Mouse (Mus musculus): ENCODE results near the gene Olig2.
"Not testable (repeated sequence)": the region's sequence is repeated elsewhere in the genome, so short reads cannot be mapped to it uniquely, and the experiment has no call there.

Olig2 gene

DNA sequence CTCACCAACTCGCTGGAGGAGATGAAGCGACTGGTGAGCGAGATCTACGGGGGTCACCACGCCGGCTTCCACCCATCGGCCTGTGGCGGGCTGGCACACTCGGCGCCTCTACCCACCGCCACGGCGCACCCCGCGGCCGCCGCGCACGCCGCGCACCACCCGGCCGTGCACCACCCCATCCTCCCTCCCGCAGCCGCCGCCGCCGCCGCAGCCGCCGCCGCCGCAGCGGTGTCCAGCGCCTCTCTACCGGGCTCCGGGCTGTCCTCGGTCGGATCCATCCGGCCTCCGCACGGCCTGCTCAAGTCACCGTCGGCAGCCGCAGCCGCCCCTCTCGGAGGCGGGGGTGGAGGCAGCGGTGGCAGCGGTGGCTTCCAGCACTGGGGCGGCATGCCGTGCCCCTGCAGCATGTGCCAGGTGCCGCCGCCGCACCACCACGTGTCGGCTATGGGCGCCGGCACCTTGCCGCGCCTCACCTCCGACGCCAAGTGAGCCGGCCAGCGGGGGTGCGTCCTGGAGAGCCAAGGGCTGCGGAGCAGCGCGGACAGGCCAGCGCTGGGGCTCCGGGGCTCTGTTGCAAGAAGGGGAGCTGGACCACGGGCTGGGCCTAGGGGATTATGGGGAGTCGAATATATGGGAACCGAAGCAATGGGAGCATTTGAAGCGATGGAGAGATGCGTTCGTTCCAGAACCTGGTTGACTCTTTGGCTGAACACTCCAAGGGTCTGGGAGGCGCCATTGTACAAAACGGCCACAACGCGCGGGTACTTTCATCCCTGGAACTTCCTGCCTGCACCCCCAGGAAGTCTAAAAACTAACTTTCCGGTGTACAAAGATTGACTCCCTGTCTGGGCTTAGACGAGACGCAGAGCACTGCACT lies 1.9 kb downstream of the Olig2 start:
- DNase-seq (ENCODE audit: low spot score in 2 of 2): no peak

DNA sequence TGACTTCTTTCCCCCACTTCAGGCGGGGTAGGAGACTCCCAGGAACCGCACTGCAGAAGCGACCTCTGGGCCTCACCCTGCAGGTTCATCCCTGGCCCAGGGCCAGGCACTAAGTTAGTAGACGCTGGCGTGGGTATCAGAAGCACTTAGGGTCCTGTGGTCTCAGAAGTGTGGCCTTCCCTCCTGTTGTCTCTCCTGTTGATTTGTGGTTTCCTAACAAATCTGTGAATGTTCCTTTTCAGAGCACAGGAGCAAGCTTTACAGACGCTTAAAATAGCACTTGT lies 2.4 kb downstream of the Olig2 start:
- DNase-seq (ENCODE audit: low spot score in 2 of 2): no peak

DNA sequence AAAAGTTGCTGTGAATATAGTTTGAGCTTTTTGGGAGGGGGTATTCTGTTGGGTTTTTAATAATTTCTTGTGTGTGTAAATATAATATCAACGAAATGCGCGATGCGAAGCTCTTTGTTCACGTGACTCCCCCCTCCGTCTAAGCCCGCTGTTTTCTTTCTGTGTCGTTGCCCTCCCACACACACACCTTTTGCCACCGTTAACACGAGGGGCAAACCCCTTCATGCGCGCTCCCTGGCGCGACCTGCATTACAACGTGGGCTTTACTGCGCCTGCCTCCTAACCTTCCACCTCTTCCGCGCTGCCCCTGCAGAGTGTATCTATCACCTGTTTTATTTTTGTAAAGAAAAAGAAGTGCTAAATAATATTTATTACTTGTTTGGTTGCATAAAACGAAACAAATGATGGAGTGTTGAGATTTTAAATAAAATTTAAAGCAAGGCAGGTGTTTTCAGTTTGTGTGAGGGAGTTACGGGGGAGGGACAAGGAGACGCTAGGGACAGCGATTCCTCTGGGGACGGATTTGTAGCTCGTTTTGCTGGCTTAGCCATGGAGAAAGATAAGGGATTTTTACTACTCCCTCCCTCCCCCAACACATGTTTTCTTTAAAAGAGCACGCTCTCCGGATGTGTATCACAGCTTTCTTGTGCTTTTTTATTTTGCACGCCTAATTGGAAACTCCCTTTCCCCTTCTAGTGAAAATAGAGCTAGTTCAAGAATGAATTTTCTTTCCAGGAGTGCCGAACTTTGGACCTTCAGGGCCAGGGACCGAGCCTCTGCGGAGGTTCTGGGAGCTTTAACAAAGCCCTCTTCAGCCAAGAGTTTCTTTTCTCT lies 3.2 kb downstream of the Olig2 start:
- no peak for DNase-seq (ENCODE audit: low spot score in 2 of 2)

DNA sequence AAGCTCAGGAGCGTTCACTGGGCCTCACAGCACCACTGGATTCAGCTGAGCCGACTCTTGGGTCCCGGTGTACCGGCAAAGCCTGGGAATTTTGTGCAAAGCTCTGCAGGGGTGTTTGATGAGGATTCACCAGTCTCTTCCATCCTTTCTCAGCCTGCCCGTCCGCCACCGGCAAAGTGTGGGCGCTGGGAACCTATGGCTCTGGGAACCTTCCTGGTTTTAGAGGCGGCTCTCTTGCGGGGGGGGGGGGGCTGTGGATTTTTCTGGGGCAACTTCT lies 3.8 kb downstream of the Olig2 start:
- no peak for DNase-seq (ENCODE audit: low spot score in 2 of 2)

DNA sequence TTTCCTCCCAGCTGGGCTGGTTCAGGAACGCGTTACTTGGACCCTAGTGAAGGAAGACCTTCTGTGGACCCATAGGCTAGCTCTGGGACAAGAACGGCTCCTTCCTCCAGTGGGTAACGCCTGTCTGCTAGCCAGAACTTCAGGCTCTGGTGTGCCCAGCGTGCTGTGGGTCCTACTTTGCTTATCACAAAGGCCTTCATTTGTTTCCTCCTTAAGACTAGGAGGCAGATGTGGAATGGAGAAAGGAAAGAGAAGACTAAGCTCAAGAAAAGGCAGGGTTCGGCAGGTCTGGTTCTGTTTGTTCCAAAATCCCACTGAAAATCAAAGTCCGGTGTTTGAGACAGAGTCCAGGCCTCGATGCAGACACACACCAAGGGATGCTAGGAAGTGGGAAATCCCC lies 4.4 kb downstream of the Olig2 start:
- no peak for DNase-seq (ENCODE audit: low spot score in 2 of 2)

DNA sequence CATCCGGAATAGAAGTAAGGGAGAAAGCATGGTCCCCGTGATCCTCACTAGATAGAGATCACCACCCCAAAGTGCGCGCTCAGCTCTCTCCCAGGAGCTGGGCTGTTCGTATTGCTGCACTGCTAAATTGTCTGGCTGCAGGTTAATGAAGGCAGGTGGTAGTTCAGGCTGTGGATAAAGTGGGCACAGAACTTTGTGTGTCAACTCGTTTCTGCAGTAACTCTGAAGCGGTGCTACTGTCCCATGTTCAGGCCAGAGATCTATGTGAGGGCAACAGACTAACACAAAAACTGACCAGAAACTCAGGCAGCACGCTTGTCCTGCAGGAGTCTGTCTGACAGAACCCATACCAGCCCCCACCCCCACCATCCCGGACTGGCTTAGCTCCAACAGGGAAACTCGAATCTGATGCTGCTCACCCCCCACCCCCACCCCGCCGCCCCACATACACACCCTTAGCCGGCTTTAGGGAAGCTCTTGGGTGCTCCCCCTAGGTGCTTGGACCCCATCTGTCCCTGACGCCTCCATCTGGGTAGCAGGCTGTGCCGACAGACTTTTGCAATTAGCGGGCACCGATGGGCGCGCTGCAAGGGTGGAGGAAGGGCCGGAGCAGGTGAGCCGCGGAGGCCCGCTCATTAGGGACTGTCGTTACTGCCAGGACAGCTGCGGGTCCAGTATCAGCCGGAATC lies 6.7 kb downstream of the Olig2 start:
- no peak for DNase-seq (ENCODE audit: low spot score in 2 of 2)

DNA sequence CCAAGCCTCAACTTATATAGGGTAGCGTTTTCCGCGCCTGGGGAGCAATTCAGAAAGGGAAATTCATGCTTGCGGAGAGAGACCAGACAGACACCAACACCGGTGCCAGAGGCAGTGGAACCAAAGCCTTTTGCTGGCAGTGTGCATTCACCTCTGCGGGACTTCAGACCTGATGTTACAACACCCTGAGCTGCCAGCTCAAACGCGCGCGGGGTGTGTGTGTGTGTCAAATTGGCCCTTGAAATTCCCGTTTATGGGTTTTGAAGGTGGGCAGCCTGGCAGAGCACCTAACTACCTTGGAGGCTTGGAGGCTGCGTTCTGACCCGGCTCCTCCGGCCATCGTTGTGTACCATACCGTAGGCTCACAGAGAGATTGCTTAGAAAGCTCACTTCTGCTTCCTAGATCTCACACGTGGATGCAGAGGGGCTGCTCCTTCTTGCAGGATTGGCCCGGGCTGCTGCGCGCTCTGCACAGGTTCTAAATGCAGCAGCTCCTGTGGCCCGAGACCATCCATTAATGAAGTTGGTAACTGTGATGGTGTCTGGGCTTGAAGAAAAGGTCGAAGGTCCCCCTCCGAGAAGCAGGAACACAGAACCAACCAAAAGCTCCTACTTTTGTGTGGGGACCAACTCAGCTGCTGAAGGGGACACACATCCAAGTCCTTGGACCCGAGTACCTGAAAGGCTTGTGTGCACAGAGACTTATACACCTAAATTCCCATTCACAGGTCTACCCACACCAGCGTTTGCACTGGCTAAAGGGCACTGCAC lies 7.4 kb downstream of the Olig2 start:
- no peak for DNase-seq (ENCODE audit: low spot score in 2 of 2)

DNA sequence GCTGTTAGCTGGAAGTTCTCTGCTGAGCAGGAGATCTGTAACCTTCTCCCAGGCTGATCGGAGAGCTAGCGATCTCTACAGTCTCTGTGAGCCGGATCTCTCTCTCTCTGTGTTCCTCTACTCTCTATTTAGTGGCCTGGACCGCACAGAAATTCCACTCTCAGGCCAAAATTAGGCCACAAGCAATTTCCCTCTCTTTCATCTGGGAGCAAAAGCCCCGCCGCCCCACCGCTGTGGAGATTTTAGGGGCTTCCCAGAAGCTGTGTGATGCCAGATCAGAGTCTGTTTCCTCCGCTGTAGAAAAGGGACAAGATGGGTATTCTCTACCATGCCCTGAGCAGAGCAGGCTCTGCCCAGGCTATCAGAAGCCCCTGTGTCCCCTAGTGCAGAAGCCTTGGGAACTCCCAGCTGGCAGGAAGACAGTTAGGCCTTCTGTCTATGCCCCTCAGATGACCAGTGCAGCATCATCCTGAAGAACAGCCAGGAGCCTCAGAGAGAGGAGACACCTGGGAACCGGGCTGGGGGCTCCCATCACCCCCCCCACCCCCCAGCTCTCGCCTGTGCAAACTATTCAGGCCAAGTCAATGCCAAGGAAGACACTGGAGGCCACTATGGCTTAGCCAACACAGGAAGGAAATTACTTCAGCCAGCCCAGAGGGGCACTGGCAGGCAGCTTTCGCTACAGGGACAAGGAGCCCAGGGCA lies 8.1 kb downstream of the Olig2 start:
- DNase-seq (ENCODE audit: low spot score in 2 of 2): no peak

DNA sequence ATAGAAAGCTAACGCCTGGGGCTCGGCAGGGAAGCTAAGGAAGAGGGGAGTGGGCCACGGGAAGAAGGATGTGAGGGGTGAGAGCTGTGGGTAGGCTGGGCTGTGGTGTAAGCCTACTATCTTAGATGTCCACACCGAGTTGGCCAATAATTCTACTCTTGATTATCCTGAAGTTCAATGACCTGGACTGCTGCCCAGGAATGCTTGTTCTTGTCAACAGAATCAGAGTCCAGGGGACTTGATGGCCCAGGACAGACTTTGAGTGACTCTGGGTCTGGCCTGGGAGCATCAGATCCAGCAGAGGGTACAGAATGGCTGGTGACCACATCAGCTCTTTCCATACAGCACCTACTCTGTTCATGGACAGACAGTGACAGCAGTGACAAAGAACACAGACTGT lies 13.8 kb downstream of the Olig2 start:
- DNase-seq (ENCODE audit: low spot score in 2 of 2): no peak

DNA sequence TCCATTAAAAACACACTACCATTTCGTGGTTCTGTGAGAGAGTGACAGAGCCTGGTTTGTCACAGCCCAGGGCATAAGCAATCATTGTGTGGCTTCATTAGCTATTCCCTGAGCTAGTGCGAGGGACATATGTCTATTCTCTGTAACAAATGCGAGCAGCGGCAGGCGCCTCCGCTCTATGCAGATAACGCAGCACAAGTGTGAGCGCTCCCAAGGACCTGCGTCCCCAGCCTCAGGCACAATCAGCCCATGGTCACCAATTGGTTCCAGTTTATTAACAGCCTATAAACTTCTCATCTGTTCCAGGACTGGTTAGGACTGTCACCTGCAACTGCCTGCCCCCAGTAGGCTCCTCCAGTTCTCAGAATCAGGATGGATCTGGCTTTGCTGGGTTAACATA lies 21.0 kb downstream of the Olig2 start:
- DNase-seq (ENCODE audit: low spot score in 2 of 2): no peak

DNA sequence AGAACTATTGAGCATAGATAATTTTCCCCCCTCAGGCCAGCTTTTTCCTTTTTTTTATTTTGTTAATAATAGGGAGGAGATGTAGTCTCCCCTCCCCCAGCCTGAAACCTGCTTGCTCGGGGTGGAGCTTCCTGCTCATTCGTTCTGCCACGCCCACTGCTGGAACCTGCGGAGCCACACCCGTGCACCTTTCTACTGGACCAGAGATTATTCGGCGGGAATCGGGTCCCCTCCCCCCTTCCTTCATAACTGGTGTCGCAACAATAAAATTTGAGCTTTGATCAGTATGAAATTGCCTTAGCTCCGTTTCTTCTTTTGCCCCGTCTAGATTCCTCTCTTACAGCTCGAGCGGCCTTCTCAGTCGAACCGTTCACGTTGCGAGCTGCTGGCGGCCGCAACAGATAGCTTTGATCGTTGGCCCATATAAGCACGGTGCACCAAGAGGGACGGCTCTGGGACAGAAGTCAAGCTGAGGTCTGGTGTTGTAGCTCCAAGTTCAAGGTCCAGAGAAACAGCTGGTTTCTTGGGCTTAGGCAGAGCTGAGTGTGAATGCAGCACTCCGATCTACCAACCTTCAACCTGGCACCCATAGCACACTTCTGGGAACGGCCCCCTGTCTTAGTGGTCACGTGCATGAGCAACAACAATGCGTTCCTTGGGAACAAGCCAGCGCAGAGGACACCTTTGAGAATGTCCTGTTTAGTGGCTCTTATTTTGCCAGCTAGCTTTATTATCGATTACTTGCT lies 30.3 kb downstream of the Olig2 start:
- DNase-seq (ENCODE audit: low spot score in 2 of 2): not testable (repeated sequence)

DNA sequence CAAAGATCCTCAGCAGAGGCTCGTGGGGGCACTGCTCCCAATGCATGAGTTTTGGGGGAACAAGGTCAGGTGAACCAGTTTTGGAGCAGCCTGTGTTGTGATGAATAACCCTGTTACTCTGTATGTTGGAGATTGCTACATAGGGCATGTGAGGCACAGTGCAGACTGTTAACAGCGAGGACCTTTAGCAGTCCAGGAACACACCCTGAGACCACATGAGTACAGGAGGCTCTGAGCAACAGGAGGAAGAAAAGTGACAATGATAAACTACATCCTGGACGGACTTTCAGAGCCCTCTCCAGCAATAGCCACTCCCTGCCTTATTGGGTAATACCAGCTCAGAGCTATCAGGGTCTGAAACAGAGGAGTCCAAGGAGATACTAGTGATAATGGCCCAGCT lies 33.7 kb downstream of the Olig2 start:
- no peak for DNase-seq (ENCODE audit: low spot score in 2 of 2)

DNA sequence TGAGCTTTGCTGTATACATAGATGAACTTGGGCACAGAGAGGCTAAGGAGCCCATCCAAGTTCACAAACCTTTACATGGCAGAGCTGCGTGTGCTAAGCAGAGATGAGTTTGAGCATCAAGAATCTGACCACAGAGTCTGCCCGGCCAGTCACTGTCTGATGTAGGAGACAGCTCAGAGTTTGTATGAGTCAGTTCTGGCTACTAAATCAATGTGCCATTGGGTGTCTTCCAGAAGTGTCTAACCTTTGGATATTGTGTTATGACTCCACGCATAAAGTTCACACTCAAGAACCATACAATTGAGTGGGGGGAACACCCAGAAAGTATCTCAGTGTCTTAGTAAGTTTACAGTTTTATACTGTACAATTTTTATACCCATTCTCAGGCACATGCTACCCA lies 35.6 kb downstream of the Olig2 start:
- DNase-seq (ENCODE audit: low spot score in 2 of 2): no peak

DNA sequence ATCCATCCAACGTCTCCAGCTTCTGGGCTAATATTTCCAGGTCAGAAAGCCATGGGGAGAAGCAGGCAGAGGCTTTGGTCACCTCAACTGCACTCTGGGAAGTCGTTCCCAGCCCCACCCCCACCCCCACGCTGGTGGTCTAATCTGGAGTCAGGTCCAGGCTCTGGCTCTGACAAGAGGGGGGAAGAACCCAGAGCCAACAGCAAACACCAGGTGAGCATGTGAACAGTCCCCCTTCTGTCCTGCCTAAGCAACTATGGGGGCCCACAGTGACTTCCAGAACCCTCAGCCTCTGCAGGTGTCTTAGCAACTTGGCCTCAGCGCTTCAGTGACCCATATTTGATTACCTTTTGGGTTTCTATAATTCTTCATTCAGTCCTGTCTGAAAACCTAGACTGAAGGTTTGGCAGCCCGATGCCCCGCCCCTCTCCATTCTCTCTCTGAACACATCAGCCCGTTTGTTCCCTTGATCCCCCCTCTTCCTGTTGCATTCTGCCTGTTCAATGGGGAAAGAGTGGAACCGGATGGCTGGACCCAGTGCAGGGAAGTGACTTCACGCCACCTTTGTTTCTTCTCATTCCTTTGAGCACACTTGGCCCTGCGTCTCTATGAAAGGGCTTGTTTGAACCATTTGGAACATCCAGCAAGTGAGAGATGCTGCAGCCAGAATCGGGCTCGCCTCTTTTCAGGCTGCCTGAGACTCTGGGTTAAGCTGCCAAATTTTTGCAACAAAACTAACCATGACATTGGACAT lies 37.4 kb downstream of the Olig2 start:
- no peak for DNase-seq (ENCODE audit: low spot score in 2 of 2)

DNA sequence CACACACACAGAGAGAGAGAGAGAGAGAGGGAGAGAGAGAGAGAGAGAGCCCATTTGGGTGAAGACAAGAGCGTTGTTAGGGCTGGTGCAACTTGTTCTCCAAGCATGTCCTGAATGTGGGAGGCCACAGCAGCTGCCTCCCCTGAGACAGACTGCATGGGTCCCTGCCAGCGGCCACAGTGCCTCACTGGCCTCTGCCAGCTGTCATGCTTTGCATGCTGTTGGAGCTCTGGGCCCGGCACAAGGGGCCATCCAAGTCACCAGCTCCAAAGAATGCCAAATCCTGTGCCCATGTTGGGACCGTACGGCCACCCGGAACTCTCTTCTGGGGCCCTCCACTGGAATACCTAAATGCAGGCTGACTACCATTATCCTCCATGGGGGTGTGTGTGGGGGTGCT lies 40.7 kb downstream of the Olig2 start:
- DNase-seq (ENCODE audit: low spot score in 2 of 2): no peak

DNA sequence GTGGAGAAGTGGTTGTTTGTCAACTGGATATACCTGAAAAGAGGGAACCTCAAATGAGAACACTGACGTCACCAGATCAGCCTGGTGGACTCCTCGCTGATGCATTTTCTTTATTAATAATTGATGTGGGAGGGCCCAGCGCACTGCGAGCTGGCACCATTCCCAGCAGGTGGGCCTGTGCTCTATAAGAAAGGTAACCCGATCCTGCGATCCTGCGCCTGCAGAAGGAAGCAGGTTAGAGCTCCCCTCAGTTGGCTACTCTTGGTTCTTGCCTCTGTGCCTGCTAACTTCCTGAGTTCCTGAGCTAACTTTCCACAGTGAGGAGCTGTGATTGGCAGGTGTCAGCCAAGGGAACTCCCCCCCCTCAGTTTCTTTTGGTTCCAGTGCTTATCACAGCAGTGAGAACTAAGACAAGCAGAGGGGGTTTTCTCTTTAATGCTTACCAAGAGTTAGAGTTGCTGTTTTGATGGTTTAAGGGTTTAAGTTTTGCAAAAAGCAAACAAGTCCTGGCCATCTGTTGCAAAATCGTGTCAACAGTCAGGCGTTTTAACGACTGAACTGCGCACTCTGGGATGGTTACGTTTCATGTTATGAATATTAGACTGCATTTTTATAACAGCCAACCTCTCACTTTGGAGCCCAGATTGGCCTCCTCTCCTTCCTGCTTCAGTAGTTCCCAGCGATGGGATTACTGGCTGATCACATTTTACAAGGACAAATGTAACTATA lies 43.6 kb downstream of the Olig2 start:
- DNase-seq (ENCODE audit: low spot score in 2 of 2): no peak

DNA sequence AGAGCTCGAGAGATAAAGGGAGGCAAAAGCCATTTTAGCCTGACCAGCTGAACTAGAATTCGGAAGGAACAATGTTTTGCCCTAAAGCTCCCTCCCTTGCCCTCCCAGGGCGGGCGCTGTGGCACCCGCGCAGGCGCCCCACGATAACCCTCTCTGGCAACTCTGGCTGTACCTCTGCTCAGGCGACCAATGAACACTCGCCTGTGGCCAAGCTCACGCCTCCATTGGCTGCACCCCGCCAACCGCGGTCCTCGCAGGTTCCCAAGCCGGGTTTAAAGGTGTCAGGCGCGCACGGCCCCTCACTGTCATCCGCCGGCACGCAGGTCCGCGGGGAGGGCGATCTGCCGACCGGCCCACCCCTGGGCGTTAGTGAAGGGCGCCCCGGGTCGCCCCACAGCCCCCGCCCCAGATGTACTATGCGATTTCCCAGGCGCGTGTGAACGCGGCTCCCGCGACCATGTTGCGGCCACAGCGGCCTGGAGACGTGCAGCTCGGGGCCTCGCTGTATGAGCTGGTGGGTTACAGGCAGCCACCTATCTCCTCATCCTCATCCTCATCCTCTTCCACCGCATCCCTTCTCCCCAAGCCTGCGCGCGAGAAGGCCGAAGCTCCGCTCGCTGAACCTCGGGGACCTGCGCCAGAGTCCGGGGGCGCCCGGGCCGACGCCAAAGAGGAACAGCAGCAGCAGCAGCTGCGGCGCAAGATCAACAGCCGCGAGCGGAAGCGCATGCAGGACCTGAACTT lies 44.4 kb downstream of the Olig2 start, which contains the start of gene Olig1:
Gene Olig1, plus strand, starts transcription at position 305 of the 744 bp plus-strand sequence.
- no peak for DNase-seq (ENCODE audit: low spot score in 2 of 2)

DNA sequence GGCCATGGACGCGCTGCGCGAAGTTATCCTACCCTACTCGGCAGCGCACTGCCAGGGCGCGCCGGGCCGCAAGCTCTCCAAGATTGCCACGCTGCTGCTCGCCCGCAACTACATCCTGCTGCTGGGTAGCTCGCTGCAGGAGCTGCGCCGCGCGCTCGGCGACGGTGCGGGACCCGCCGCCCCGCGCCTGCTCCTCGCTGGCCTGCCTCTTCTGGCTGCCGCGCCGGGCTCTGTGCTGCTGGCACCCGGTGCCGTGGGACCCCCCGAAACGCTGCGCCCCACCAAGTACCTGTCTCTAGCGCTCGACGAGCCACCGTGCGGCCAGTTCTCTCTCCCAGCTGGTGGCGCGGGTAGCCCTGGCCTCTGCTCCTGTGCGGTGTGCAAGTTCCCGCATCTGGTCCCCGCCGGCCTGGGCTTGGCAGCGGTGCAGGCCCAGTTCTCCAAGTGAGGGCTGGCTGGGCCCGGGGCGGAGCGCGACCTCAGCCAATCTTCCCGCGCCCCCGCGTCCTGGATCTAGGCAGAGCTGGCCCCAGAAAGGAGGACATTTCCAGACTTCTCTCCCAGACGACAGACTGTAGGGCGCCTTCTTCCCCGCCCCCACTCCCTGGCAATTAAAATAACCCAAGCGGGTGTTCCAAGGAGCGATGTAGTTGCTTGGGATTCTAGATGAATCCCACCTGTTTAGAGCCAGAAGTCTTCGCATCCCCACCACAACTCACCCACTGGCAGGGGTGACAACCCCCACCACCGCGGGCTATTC lies 45.1 kb downstream of the Olig2 start:
- no peak for DNase-seq (ENCODE audit: low spot score in 2 of 2)

All from spleen, postnatal 36 days (tissue).